Mouse (Mus musculus): Measurements from ENCODE around the gene Zfp663.

Gene Zfp663

GRCm38 (mm10) chr2:165368496-165368895 is at the start of gene Zfp663:
Gene Zfp663 (minus strand): TSS chr2:165368729.
- DNase-seq (ENCODE audit: low read depth): no peak

DNA sequence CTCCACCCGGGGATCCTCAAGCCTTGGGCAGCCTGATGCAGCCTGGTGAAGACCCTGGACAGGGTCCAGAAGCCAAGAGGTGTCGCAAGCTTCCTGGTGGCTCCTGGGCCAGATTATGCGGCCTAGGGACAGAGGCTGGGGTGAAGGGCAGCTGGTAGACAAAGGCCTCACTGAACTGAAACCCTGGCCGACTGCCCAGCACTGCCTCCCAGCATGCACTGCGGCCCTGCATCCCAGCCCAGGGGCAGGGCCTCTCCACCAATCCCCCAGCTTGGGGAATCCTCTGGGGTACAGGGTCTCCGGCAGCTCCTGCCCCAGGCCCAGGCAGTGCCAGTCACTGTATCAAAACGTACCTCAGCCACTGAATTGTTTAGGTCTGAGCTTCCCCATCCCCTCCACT is 48.8 kb upstream of the Zfp663 start:
- no peak for DNase-seq (ENCODE audit: low read depth)

GRCm38 (mm10) chr2:165415795-165416194 is 47.3 kb upstream of the Zfp663 start:
- no peak for DNase-seq (ENCODE audit: low read depth)

GRCm38 (mm10) chr2:165415141-165415721 is 46.7 kb upstream of the Zfp663 start:
- no peak for DNase-seq (ENCODE audit: low read depth)

GRCm38 (mm10) chr2:165414321-165414720 is 45.8 kb upstream of the Zfp663 start:
- no peak for DNase-seq (ENCODE audit: low read depth)

DNA sequence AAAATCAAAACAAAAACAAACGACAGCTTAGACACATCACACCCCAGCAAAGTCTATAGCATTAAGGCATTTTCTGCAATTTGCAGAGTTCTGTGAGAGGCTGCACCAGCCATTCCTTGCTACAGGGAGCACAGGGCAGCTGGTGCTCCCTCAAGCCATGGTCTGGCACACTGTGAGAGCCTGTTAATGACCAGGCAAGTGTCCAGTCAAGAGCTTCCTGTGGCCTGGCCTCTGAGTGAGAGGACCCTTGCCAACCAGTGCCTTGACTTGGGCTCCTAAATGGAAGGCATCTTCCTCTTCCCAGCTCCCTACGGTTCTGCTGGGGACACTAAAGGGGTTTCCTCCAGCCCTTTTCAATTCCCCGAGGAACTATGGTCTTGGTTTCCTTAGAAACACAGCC is 45.4 kb upstream of the Zfp663 start:
- DNase-seq (ENCODE audit: low read depth): no peak

DNA sequence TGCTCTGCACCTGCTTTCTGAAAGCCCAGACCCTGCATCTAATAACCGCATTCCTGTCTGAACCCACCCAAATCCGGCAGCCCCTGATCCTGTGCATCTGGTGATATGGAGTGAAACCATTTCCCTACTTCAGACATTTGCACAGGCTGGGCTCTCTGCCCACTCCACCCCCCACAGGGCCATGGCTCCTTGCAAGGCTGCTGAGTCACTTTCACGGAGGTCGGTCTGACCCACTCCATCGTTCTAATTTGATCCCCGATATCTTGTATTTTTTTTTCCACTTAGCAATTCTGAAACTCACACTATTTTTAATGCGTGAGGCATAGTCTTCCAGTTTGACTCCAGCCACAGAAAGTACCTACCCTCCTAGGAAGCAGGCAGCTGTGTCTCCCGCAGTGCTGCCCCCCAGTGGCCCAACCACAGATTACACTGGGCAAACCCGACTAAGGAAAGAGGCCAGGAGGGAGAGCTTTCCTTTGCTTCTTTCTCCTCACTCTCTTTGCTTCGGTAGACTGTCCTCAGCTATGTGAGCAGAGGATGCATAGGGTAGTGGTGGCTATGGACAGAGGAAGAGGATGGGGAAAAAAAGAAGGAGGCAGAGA is 39.3 kb upstream of the Zfp663 start:
- DNase-seq (ENCODE audit: low read depth): no peak

DNA sequence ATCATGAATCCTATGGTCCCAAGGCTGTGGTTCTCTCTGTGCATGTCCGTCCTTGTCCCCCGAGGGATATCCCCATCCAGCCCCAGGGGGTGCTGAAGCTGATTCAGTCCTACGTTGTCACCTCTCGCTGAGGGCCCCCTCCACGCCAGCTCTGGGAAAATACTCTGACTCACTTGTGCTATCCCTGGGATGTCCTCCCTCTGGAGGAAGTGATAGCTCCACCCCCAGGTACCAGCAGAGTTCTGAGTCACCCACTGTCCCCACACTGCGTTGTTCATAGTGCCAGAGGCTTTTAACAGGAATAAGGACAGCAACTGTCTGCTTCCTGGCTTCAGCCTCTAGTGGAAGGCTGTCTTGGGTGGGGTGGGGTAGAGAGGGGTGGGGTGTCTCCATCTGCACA is 36.8 kb upstream of the Zfp663 start:
- no peak for DNase-seq (ENCODE audit: low read depth)

- no peak for DNase-seq (ENCODE audit: low read depth)
Observed at GRCm38 (mm10) chr2:165404951-165405350, 36.4 kb upstream of the Zfp663 start.

GRCm38 (mm10) chr2:165398164-165398785 is 29.7 kb upstream of the Zfp663 start:
- no peak for DNase-seq (ENCODE audit: low read depth)

- no peak for DNase-seq (ENCODE audit: low read depth)
Observed at GRCm38 (mm10) chr2:165397502-165398163, 29.1 kb upstream of the Zfp663 start.

DNA sequence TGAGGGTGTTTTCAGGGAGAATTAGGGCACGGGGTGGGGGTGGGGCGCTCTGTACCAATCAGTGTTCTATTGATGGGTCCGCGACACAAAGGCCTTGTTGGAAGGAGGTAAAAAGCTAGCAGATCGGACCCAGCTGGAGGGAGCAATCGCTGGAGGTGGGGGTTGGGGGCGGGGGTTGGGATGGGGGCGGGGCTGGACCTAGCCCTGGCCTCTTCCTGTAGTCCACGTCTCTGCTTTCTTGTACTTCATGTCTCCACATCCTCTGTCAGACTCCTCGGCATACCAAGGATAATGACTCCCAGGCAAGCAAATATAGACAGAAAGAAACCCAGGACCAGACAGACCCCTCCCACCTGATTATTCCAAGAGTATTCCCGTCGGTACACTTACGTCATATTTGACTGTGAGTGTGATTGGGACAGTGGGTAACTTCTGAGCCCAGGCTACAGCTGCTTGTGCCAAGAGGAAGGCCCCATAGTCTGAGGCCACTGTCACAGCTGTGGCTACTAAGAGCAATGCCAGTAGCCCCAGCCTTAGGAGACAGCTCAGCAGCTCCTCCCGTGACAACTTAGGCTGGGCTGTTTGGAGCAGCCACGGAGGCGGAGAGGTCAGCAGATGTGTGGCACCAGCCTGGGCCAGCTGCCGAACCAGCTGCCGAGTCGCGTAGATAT is 28.4 kb upstream of the Zfp663 start:
- no peak for DNase-seq (ENCODE audit: low read depth)

GRCm38 (mm10) chr2:165392156-165392555 is 23.6 kb upstream of the Zfp663 start:
- no peak for DNase-seq (ENCODE audit: low read depth)

GRCm38 (mm10) chr2:165391561-165391960 is 23.0 kb upstream of the Zfp663 start:
- DNase-seq (ENCODE audit: low read depth): no peak

GRCm38 (mm10) chr2:165389299-165389952 is 20.9 kb upstream of the Zfp663 start:
- no peak for DNase-seq (ENCODE audit: low read depth)

DNA sequence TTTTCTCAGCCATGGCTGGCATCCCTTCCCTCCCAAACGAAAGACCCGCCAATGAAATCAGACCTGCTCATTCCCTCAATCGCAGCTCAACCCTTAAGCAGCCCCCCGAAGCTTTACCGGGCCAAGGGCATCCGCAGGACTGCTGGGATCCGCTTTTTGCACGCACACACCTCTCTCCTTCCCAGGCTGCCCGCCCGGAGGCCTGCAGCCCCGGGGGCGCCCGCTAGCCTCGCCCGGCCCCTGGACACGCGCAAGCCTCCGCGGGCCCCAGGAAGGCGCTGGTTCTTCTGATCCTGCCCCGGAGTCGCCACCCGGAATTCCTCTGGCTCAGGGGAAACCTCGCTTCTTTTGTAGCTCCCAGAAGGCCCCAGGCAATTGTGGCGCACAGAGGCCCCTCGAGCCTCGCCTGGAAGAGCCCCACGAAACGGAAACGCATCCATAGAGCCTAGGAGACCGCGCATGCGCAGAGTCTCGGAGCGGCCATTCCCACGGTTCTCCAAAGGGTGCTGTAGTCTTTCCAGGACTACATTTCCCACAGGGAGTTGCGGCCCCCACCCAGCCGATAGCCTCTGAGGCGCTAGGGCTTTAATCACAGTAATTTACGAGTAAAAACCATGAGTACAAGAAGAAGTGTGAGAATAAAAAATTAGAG is 19.4 kb upstream of the Zfp663 start, which contains the start of gene Zfp334:
TSS of gene Zfp334 (minus strand) at position 416 of the 652 bp plus-strand sequence.
- no peak for DNase-seq (ENCODE audit: low read depth)

DNA sequence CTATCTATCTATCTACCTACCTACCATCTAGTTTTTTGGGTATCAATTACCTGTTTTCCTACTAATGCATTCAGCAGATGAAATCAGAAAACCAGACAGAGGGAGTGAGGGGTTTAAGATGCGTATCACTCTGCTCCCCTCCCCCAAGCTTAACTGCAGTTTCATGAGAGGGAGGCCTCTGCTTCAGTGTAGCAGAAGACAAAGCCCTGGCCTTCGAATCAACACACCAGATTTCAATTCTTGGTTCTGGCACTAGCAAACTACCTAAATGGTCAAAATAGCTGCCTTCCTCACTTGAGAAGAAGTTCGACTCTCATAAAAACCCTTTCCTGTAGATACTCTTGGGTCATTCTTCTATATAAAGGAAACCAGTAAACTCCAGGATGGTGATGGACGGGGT is 18.8 kb upstream of the Zfp663 start:
- no peak for DNase-seq (ENCODE audit: low read depth)

GRCm38 (mm10) chr2:165380050-165380449 is 11.5 kb upstream of the Zfp663 start:
- DNase-seq (ENCODE audit: low read depth): no peak

DNA sequence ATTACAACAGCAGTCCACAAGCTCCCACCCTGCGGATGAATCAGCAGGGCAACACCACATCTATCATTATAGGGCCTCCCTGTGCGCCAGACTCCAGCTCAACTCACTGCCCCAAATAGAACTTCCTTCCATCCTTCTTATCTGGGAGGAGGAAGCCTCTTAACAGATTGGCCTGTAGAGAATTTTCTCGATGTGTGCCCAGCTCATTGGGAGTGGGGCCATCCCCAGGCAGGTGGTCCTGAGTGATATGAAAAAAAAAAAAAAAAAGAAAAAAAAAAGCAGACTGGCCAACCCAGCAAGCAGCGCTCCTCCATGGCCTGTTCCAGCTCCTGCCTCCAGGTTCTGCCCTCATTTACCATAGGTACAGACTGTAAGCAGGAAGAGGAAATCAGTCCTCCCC is 7.5 kb upstream of the Zfp663 start:
- DNase-seq (ENCODE audit: low read depth): no peak

DNA sequence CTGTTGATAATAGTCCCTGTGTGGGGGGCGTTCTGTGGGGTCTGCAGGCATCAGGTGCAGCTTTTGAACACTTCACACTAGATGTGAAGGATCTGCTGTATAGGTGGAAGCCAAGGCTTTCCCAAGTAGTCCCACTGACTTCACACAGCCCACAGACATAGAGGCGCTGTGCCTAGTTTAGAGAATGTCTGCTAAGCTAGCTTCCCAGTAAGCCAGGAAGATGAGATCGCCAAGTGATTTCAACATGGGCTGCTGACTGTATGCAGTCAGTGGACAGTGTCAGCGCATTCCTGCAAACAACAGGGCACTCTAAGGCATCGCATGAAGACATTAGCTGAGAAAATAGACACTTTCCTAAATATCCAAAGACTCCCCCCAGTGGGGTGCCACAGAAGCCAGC is 6.9 kb upstream of the Zfp663 start:
- no peak for DNase-seq (ENCODE audit: low read depth)

DNA sequence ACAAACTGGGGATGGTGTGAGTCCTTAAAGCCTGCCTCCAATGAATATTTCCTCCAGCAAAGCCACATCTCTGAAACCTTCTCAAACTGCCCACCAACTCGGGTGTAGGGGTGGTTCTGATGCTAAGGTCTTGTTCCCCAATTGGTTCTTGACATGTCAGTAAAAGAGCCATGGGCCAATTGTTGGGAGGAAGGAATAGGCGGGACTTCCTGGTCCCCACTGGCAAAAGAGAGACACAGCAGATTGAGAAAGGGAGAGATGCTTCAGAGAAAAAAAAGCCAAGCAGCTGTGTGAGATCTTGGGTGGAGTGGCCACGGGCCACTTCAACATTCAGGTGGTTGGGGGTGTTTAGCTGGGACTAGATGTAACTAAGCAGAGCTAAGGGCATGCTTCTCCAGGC is 2.5 kb upstream of the Zfp663 start:
- DNase-seq (ENCODE audit: low read depth): no peak

DNA sequence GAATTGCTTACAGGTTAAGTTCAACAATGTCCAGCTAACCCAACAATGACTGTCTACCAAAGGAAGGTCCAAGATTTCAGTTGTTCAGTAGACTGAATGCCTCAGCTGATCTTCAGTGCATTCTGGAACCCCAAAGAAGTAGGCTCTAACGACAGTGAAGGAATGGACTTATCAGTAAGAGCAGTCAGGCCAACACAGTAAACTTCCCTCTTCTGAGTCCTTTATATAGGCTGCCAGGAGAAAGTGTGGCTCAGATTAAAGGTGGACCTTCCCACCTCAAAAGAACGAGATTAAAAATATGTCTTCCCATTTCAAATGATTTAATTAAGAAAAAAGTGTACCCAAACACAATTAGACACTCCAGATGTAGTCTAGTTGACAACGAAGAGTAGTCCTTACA is 1.8 kb upstream of the Zfp663 start:
- no peak for DNase-seq (ENCODE audit: low read depth)
